Mouse (Mus musculus) heart, embryonic 16.5 days (tissue): ENCODE data around the gene Obp2a. TPM values are rescaled to one million over a fixed set of nuclear protein-coding genes. Genes with fewer than 3 reads are reported as not detected.
"Not testable (repeated sequence)": the region's sequence is repeated elsewhere in the genome, so short reads cannot be mapped to it uniquely, and the experiment has no call there.

ENCODE experiments used
- ATAC-seq: fragments of 200-750 bp; cut with Nextera tagmentation; replicated peaks from 2 replicates; pipeline ENCODE4 v1.8.0; 2017; ENCODE audit warnings: moderate number of reproducible peaks; ENCODE audit not compliant: insufficient read depth, low FRiP score; ENCODE audit errors: extremely low read depth
- H3K27ac ChIP-seq: fragments of 300-500 bp; sonication (generic); 2 replicates; pipeline ENCODE4 v1.5.1; 2014; ENCODE audit warnings: mild to moderate bottlenecking, low read length, control low read depth, moderate library complexity
- H3K27me3 ChIP-seq: fragments of 300-500 bp; sonication (generic); 2 replicates; pipeline ENCODE4 v1.6.1; 2014; ENCODE audit warnings: low read length, mixed read lengths; ENCODE audit not compliant: control insufficient read depth, insufficient read depth
- H3K36me3 ChIP-seq: fragments of 300-500 bp; sonication (generic); 2 replicates; pipeline ENCODE4 v1.6.1; 2014; ENCODE audit not compliant: control insufficient read depth, insufficient read depth
- H3K4me1 ChIP-seq: fragments of 300-500 bp; sonication (generic); 2 replicates; pipeline ENCODE4 v1.6.1; 2014; ENCODE audit warnings: low read length, mixed read lengths; ENCODE audit not compliant: control insufficient read depth, insufficient read depth
- H3K4me2 ChIP-seq: fragments of 300-500 bp; sonication (generic); 2 replicates; pipeline ENCODE4 v1.6.1; 2014; ENCODE audit warnings: low read depth, mild to moderate bottlenecking, control low read depth, low read length
- H3K4me3 ChIP-seq: fragments of 300-500 bp; sonication (generic); 2 replicates; pipeline ENCODE4 v1.5.1; 2014; ENCODE audit warnings: mild to moderate bottlenecking, control low read depth, low read length
- H3K9ac ChIP-seq: fragments of 300-500 bp; sonication (generic); 2 replicates; pipeline ENCODE4 v1.6.1; 2014; ENCODE audit warnings: low read length, control low read depth
- H3K9me3 ChIP-seq: fragments of 300-500 bp; sonication (generic); replicated peaks from 2 replicates; pipeline ENCODE4 v1.6.1; 2016; ENCODE audit warnings: low read length; ENCODE audit not compliant: control insufficient read depth
- WGBS: fragments of 180-500 bp; shearing (Covaris S2); extraction: QIAGEN DNeasy Blood & Tissue Kit; methylation state at CpG from one replicate; pipeline ENCODE4 v1.1.7; 2014; 5-methylcytosine and 5-hydroxymethylcytosine counted together
- polyA plus RNA-seq: library from polyadenylated mRNA; unstranded; fragments of >200 nt; fragmentation: Nextera tagmentation; extraction: Ambion mirVana; gene quantifications from 2 replicates; pipeline ENCODE4 v1.2.1, GENCODE M21; 2015

The Obp2a gene
- polyA plus RNA-seq, 1 experiment from 2014 or later: not detected

- 71% methylated on average over 3 of the region's 3 CpGs for WGBS
- not testable (repeated sequence) for H3K9ac ChIP-seq, H3K4me2 ChIP-seq, ATAC-seq, H3K9me3 ChIP-seq, H3K27me3 ChIP-seq, H3K36me3 ChIP-seq, H3K27ac ChIP-seq, H3K4me3 ChIP-seq, H3K4me1 ChIP-seq
These were observed 36.9 kb downstream of the Obp2a start, which contains the start of gene Obp2b for GRCm38 (mm10) chr2:25736709-25737108. Gene Obp2b (plus strand): TSS chr2:25737009.

- Histone ChIP-seq H3K9me3 (no peaks in the 10 kb centered on the region), H3K36me3 (no peaks in the 10 kb centered on the region), H3K4me1 (no peaks in the 10 kb centered on the region), H3K4me2 (no peak overlapping the region), H3K27ac (no peak overlapping the region), H3K9ac (no peak overlapping the region), H3K27me3 (no peaks in the 10 kb centered on the region), H3K4me3 (no peak overlapping the region)
- no peak for ATAC-seq
- WGBS: 60% methylated on average over 1 of the region's 1 CpGs
These were observed 41.8 kb downstream of the Obp2a start for GRCm38 (mm10) chr2:25741671-25742070.

Other genes with a start within 250 kb of the Obp2a start
- gene Clic3, start 243.2 kb upstream of the Obp2a start, polyA plus RNA-seq: 8.0 and 17.9 TPM in 2 replicates
- gene Paxx, start 238.9 kb upstream of the Obp2a start, polyA plus RNA-seq: 37.6 and 40.4 TPM in 2 replicates
- gene Ptgds, start 230.0 kb upstream of the Obp2a start, polyA plus RNA-seq: 192 and 202 TPM in 2 replicates
- not detected in 2 replicates for gene Lcn12, start 206.1 kb upstream of the Obp2a start, polyA plus RNA-seq
- 92.1 and 97.8 TPM in 2 replicates for gene Fbxw5, start 199.3 kb upstream of the Obp2a start, polyA plus RNA-seq
- gene C8g, start 198.3 kb upstream of the Obp2a start, polyA plus RNA-seq: 3.9 and 4.3 TPM in 2 replicates
- gene Traf2, start 153.1 kb upstream of the Obp2a start, polyA plus RNA-seq: 27.0 and 27.3 TPM in 2 replicates
- gene Edf1, start 142.2 kb upstream of the Obp2a start, polyA plus RNA-seq: 288 and 303 TPM in 2 replicates
- gene Mamdc4, start 125.2 kb upstream of the Obp2a start, polyA plus RNA-seq: 2.7 and 19.0 TPM in 2 replicates
- 180 and 190 TPM in 2 replicates for gene Phpt1, start 124.8 kb upstream of the Obp2a start, polyA plus RNA-seq
- 0.05 and 0.10 TPM in 2 replicates for gene Ajm1, start 118.3 kb upstream of the Obp2a start, polyA plus RNA-seq
- gene Rabl6, start 91.5 kb upstream of the Obp2a start, polyA plus RNA-seq: 42.7 and 48.9 TPM in 2 replicates
- gene Ccdc183, start 82.4 kb upstream of the Obp2a start, polyA plus RNA-seq: 0.07 and 0.11 TPM in 2 replicates
- 20.0 and 25.6 TPM in 2 replicates for gene Tmem141, start 78.0 kb upstream of the Obp2a start, polyA plus RNA-seq
- 3.6 and 6.3 TPM in 2 replicates for gene Fcna, start 72.0 kb upstream of the Obp2a start, polyA plus RNA-seq
- gene Lcn8, start 46.9 kb upstream of the Obp2a start, polyA plus RNA-seq: not detected in 2 replicates
- gene Lcn5, start 42.1 kb upstream of the Obp2a start, polyA plus RNA-seq: not detected in 2 replicates
- not detected in 2 replicates for gene Lcn6, start 23.3 kb upstream of the Obp2a start, polyA plus RNA-seq
- gene Lcn10, start 17.3 kb upstream of the Obp2a start, polyA plus RNA-seq: not detected in 2 replicates
- 42.3 and 45.4 TPM in 2 replicates for gene Bmyc, start 6.7 kb downstream of the Obp2a start, polyA plus RNA-seq
- not detected in 2 replicates for gene Obp2b, start 37.0 kb downstream of the Obp2a start, polyA plus RNA-seq
- not detected in 2 replicates for gene Lcn3, start 65.5 kb downstream of the Obp2a start, polyA plus RNA-seq
- gene Lcn11, start 77.0 kb downstream of the Obp2a start, polyA plus RNA-seq: not detected in 2 replicates
- 0.26 TPM in 1 of 2 replicates, not detected in the other for gene Gm13539, start 82.2 kb downstream of the Obp2a start, polyA plus RNA-seq
- gene Glt6d1, start 115.8 kb downstream of the Obp2a start, polyA plus RNA-seq: not detected in 2 replicates
- gene Lcn9, start 123.1 kb downstream of the Obp2a start, polyA plus RNA-seq: not detected in 2 replicates
- not detected in 2 replicates for gene Sohlh1, start 147.2 kb downstream of the Obp2a start, polyA plus RNA-seq
- gene Kcnt1, start 163.7 kb downstream of the Obp2a start, polyA plus RNA-seq: 0.13 TPM in 1 of 2 replicates, not detected in the other